Mouse (Mus musculus) ES-Bruce4 (cell line): ENCODE measurements around the gene Cd209e. TPM values are rescaled to one million over a fixed set of nuclear protein-coding genes. Genes with fewer than 3 reads are reported as not detected.
A peak's percentile ranks its signal among the peaks of the same experiment; 100 is the strongest.
"Not testable (repeated sequence)": the region's sequence is repeated elsewhere in the genome, so short reads cannot be mapped to it uniquely, and the experiment has no call there.

ENCODE experiments used
- H3K27ac ChIP-seq: 2 replicates; pipeline ENCODE4 v1.5.1; 2012; ENCODE audit warnings: low read length, inconsistent platforms; ENCODE audit not compliant: insufficient read depth
- H3K27me3 ChIP-seq: 2 replicates; pipeline ENCODE4 v1.6.1; 2012; ENCODE audit warnings: mild to moderate bottlenecking, low read length, inconsistent platforms; ENCODE audit not compliant: control insufficient read depth, poor library complexity, insufficient read depth, severe bottlenecking
- H3K36me3 ChIP-seq: 2 replicates; pipeline ENCODE4 v1.6.1; 2012; ENCODE audit warnings: inconsistent platforms, mild to moderate bottlenecking, low read length, moderate library complexity; ENCODE audit not compliant: control insufficient read depth, poor library complexity, insufficient read depth, severe bottlenecking
- H3K4me1 ChIP-seq: one replicate; pipeline ENCODE4 v1.8.1; 2011; ENCODE audit warnings: low read length; ENCODE audit not compliant: control insufficient read depth, insufficient read depth
- H3K4me3 ChIP-seq: 2 replicates; pipeline ENCODE4 v1.5.1; 2011; ENCODE audit warnings: low read depth, mild to moderate bottlenecking, low read length
- H3K9ac ChIP-seq: 2 replicates; pipeline ENCODE4 v1.6.1; 2012; ENCODE audit warnings: low read depth, mild to moderate bottlenecking, inconsistent platforms; ENCODE audit not compliant: poor library complexity, severe bottlenecking
- H3K9me3 ChIP-seq: replicated peaks from 2 replicates; pipeline ENCODE4 v1.6.1; 2012; ENCODE audit warnings: mild to moderate bottlenecking, low read length, inconsistent platforms; ENCODE audit not compliant: control insufficient read depth, poor library complexity, insufficient read depth, severe bottlenecking
- CTCF ChIP-seq: IDR thresholded peaks from one replicate; pipeline ENCODE4 v1.8.1; 2011; ENCODE audit warnings: low read depth, low read length
- EP300 ChIP-seq: IDR thresholded peaks from 2 replicates; pipeline ENCODE4 v1.6.1; 2011; ENCODE audit warnings: low read depth, low read length; ENCODE audit not compliant: insufficient read depth
- POLR2A ChIP-seq: IDR thresholded peaks from one replicate; pipeline ENCODE4 v1.8.1; 2011; ENCODE audit warnings: low read length; ENCODE audit not compliant: insufficient read depth
- polyA plus RNA-seq: library from polyadenylated mRNA; stranded (reverse); fragments of >200 nt; gene quantifications from 2 replicates; pipeline ENCODE4 v1.2.4, GENCODE M21; 2011; ENCODE audit warnings: low read depth; ENCODE audit not compliant: missing spikeins, insufficient read depth, insufficient read length

Gene Cd209e
- polyA plus RNA-seq = not detected in 2 replicates

- TF ChIP-seq POLR2A (no peak), EP300 (no peak), CTCF (no peak)
- no peaks in the 10 kb centered on the region for H3K4me1 ChIP-seq
- no peak within 1 kb of the TSS for H3K4me3 ChIP-seq
- peaks cover 4% of the 10 kb centered on the region for H3K9me3 ChIP-seq
- H3K9ac ChIP-seq = no peak within 1 kb of the TSS
- no peaks in the 10 kb centered on the region for H3K36me3 ChIP-seq
- no peaks in the 10 kb centered on the region for H3K27me3 ChIP-seq
- no peak within 1 kb of the TSS for H3K27ac ChIP-seq
Observed at GRCm38 (mm10) chr8:3854209-3854608, at the start of gene Cd209e. Cd209e (minus strand) TSS chr8:3854309.

GRCm38 (mm10) chr8:3878455-3878854 lies 24.3 kb upstream of the Cd209e start, which contains the start of gene Cd209d:
Cd209d (minus strand) TSS chr8:3878555.
- TF ChIP-seq CTCF (no peak), POLR2A (no peak)
- Histone ChIP-seq H3K9ac (no peak within 1 kb of the TSS), H3K4me3 (no peak within 1 kb of the TSS), H3K27me3 (no peaks in the 10 kb centered on the region), H3K9me3 (0 out of 2 replicates have a peak, but pooled peaks cover 3% of the 10 kb centered on the region), H3K36me3 (no peaks in the 10 kb centered on the region), H3K4me1 (no peaks in the 10 kb centered on the region), H3K27ac (0 out of 2 replicates have a peak within 1 kb of the TSS, but pooled peaks have one; percentile 13)

GRCm38 (mm10) chr8:3876121-3876520 lies 22.0 kb upstream of the Cd209e start:
- Histone ChIP-seq H3K4me1 (no peaks in the 10 kb centered on the region), H3K9ac (no peak overlapping the region), H3K4me3 (no peak overlapping the region), H3K36me3 (no peaks in the 10 kb centered on the region), H3K9me3 (0 out of 2 replicates have a peak, but pooled peaks cover 3% of the 10 kb centered on the region), H3K27me3 (no peaks in the 10 kb centered on the region), H3K27ac (no peak overlapping the region)
- no peak for TF ChIP-seq CTCF
- TF ChIP-seq POLR2A = no peak
- TF ChIP-seq EP300 = no peak

- not testable (repeated sequence) for H3K27me3 ChIP-seq, H3K36me3 ChIP-seq, H3K9ac ChIP-seq, H3K4me1 ChIP-seq, H3K4me3 ChIP-seq
- H3K27ac ChIP-seq = peak overlapping the region; percentile 97
- H3K9me3 ChIP-seq = peaks cover 26% of the 10 kb centered on the region
Observed at GRCm38 (mm10) chr8:3862736-3863135, 8.6 kb upstream of the Cd209e start.

- TF ChIP-seq CTCF (no peak), POLR2A (no peak), EP300 (no peak)
- peaks cover 30% of the 10 kb centered on the region for H3K9me3 ChIP-seq
- H3K27ac ChIP-seq = no peak overlapping the region
- H3K4me3 ChIP-seq = no peak overlapping the region
- no peak overlapping the region for H3K9ac ChIP-seq
- no peaks in the 10 kb centered on the region for H3K4me1 ChIP-seq
- H3K36me3 ChIP-seq = no peaks in the 10 kb centered on the region
- no peaks in the 10 kb centered on the region for H3K27me3 ChIP-seq
Observed at GRCm38 (mm10) chr8:3803091-3803490, 51.0 kb downstream of the Cd209e start.

Other genes starting within 250 kb of the Cd209e start
- 57.8 and 65.8 TPM in 2 replicates for gene Xab2, start 233.0 kb downstream of the Cd209e start, polyA plus RNA-seq
- 93.4 and 100 TPM in 2 replicates for gene Pet100, start 232.8 kb downstream of the Cd209e start, polyA plus RNA-seq
- gene Pcp2, start 228.8 kb downstream of the Cd209e start, polyA plus RNA-seq = not detected in 2 replicates
- gene Stxbp2, start 223.4 kb downstream of the Cd209e start, polyA plus RNA-seq = 125 and 145 TPM in 2 replicates
- 0.94 and 1.8 TPM in 2 replicates for gene Retn, start 198.5 kb downstream of the Cd209e start, polyA plus RNA-seq
- not detected in 2 replicates for gene Mcemp1, start 188.6 kb downstream of the Cd209e start, polyA plus RNA-seq
- 8.4 and 11.9 TPM in 2 replicates for gene Fcor, start 181.9 kb downstream of the Cd209e start, polyA plus RNA-seq
- 18.2 and 18.7 TPM in 2 replicates for gene Trappc5, start 178.0 kb downstream of the Cd209e start, polyA plus RNA-seq
- not detected in 2 replicates for gene Fcer2a, start 160.1 kb downstream of the Cd209e start, polyA plus RNA-seq
- not detected in 2 replicates for gene Clec4g, start 133.7 kb downstream of the Cd209e start, polyA plus RNA-seq
- not detected in 2 replicates for gene Cd209a, start 105.3 kb downstream of the Cd209e start, polyA plus RNA-seq
- gene Cd209d, start 24.2 kb upstream of the Cd209e start, polyA plus RNA-seq = not detected in 2 replicates
- gene Cd209b, start 72.5 kb upstream of the Cd209e start, polyA plus RNA-seq = not detected in 2 replicates
- gene Cd209c, start 100.4 kb upstream of the Cd209e start, polyA plus RNA-seq = not detected in 2 replicates